Mouse (Mus musculus) urinary bladder, postnatal 4 days (tissue): Measurements from ENCODE around the gene Tpbgl.

Experiments
- DNase-seq, 2 experiments: peaks; one replicate each; pipeline ENCODE4 v3.0.0; 2021 to 2022; ENCODE audit warnings: low spot score in 2 of 2

The Tpbgl gene

DNA sequence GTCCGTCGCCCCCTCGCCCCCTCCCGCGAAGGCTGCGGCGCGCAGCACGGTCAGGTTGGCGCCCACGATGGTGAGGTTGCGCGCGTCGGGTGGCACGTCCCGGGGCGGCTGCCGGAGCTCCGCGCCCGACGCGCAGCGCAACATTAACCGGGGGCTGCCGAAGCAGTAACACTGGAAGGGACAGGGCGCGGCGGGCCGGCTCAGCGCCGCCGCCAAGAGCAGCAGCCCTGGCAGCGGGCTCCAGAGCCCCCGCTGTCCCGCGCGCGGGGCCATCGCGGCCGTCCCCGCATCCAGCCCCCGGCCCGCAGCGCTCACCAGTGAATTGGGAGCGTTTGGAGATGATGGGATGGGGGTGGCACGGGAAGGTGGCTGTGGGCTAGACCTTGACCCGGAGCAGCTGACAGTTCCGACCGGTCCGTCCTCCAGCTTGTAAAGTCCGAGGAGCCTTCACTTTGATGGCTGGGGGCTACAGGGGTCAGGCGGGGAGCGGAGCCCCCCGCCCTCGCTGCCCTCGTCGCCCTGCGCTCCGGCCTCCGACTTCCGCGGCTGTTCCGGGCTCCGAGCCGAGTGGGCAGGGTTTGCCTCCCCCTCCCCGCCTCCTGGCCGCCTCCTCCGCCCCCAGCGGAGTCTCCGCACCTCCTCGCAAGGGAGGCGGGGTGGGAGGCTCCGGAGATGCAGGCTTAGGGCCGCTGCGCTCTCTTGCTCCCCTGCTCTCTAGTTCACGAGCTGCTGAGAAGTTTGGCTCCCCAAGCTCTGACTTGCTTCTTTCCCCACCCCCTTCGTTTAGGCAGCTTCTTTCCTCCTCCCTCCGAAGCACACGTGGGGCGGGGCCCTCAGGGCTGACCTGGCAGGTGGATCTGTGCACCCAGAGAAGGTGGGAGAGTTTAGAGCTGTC, at the start of gene Tpbgl:
TSS of gene Tpbgl (minus strand) at position 728 of the 895 bp plus-strand sequence.
- peak in 1 of 2 experiments; percentile 39 for DNase-seq

DNA sequence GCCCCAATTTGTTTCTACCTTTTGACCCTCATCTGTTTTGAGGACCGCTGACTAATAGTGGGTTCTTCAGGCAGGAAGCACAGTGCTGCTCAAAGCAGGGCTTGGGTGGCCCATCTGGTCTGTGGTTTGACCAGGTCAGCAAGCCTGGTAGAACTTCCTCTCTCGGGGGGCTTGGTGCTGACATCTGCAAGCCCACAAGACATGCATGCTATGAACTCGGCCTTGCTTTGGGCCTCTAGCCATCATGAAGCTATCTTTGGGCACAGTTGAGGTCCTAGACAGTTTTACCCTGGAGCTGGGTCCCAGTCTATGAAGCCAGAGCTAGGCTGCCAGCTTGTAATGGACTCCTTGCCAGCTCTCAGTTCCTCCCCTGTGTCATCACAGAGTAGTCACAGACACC, 48.0 kb upstream of the Tpbgl start:
- no peak for DNase-seq

DNA sequence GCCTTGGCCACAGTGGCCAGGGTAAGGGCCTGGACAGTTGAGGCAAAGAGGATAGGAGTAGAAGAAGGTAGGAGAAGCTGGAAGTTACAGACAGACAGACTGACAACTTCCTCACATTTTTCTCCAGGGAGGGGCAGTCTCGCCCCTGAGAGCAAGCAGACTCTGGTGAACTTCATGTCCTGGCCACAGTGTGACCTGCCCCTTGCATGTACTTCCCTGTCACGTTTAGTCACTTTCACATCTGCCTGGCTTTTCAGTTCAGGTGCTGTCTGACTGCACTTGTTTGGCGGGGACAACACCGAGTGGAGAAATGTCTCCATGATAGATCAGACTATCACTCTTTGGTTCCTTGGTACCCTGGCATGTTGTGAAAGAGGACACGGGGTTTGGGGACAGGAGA, 47.3 kb upstream of the Tpbgl start:
- no peak for DNase-seq

DNA sequence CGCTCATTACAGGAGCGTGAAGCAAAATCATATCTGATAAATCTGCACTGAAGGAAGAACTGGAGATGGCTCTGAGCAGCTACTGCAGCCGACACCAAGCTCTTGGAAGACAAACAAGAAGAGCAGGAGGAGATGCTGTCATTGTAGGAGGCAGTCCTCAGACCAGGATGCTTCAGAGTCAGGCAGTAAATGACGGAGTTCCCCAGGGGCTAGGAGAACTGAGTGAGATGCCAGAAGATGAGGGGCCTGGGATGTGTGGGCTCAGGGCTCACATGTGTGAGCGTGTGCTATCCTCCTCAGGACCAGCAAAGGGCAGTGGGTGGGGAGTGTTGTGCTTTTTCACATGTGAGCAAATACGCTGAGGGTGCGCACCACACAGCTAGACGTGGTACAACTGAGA, 46.3 kb upstream of the Tpbgl start:
- no peak for DNase-seq

DNA sequence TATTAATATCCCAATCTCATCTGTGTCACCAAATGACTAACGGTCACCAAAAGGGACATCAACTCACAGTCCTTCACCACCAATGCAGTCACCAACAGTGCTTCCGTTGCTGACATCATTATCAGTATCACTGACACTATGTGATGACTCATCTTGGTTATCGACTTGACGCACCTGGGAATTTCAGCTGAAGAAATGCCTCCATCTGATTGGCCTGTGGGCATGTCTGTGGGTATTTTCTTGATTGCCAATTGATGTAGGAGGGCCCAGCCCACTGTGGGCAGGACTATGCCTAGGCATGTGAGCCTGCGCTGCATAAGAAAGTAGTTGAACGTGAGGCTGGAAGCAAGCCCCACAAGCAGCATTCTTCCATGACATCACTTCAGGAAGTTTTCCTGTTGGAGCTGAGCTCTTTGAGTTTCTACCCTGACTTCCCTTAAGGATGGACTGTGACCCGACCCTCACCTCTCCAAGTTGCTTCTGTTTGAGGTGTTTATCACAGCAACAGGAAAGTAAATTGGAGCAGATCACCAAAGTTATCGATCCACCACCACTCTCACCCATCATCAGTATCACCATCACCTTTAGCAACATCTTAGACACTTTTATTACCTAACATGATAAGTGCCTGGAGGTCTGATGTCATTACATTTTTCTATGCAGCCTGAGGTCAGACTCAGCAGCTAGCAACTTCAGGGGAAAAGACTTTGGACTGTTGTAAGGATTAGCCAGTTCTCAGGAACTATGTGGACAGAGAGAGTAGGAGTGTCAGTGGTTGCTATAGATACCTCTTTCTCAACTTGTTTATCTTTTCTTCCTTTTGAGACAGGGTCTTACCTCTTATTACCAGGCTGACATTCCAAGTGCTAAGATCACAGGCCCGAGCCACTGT, 44.9 kb upstream of the Tpbgl start:
- DNase-seq: no peak

DNA sequence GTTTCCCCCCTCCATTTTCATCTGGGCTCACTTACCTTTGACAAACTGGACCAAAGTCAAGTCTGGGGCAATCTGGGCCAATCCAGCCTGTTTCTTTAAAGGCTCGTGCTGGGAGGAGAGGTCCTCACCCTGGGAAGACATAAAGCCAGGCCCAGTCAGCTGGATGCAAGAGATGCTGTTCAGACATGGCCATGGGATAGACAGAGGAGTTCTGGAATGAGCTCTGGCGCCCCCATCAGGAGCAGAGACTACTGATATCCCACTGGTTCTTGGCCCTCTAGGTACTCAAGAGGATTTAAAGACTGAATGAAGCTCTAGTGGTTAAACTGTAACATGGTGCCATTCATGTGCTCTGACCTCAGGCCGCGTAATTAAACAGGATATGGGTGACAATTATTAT, 44.0 kb upstream of the Tpbgl start:
- DNase-seq: no peak

DNA sequence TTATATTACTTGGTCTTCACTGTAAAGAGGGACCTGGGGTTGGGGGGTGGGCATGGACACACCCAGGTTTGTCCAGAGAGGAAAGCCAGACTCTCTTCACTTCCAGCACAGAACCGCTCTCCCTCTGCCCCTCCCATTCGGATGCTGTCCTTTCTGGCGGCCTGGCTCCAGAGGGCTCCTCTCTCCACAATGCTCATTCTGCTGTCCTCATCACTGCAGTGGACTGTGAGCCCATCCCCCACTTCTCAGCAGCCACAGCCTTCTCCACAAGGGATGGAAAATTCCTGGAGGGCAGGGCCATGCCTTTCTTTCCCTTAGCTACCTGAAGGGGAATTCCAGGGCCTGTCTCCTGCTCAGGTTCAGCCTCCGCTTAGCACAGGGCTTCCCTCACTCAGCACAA, 41.9 kb upstream of the Tpbgl start:
- no peak for DNase-seq

DNA sequence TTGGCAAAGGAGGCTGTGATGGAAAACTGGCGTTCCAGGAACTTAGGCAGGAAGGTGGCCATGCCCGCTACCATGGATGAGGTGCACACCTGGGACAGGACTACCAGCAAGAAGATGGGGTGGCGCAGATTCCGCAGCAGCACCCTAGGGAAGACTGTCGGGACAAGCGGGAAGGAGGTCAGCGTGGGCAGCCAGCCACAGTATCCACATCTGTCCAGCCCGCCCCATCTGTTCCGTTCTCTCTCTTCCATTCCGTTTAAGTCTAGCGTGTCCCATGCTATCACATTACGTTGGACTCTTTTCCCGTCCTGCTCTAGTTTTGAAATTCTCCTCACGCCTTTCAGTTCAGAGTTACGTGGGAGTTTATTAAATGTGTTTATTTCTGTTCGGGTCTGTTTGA, 40.2 kb upstream of the Tpbgl start:
- DNase-seq: no peak

DNA sequence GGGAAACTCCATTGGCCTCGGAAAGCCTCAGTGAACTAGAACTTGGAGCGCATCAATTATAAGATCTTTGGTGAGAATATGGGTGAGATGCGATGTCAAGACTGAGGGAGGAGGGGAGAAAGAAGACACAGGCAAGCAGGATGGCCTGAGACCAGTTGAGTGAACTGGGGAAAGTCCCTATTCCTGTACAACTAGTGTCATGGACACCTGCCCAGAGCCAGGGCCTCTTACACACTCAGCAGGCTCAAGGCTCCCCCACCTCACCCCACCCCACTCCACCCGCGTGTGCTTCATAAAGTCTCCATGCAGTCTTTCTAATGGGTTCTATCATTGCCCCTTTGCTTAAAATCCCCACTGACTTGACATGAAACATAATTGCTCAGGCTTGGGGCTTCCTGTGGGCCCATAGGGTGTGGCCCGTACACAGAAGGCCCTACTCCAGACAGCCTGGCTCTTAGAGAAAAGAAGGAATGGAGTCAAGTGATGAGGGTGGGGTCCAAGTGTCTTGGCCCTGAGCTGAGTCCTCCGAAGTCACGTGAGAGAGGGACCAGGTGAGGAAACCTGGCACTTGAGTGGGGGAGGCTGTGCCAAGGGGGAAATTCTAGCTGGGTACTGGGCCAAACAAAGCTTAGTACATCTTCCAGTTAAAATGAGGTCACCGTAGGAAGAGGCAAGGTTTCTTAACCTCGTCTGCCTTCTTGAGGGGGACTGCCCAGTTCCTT, 39.0 kb upstream of the Tpbgl start:
- no peak for DNase-seq

DNA sequence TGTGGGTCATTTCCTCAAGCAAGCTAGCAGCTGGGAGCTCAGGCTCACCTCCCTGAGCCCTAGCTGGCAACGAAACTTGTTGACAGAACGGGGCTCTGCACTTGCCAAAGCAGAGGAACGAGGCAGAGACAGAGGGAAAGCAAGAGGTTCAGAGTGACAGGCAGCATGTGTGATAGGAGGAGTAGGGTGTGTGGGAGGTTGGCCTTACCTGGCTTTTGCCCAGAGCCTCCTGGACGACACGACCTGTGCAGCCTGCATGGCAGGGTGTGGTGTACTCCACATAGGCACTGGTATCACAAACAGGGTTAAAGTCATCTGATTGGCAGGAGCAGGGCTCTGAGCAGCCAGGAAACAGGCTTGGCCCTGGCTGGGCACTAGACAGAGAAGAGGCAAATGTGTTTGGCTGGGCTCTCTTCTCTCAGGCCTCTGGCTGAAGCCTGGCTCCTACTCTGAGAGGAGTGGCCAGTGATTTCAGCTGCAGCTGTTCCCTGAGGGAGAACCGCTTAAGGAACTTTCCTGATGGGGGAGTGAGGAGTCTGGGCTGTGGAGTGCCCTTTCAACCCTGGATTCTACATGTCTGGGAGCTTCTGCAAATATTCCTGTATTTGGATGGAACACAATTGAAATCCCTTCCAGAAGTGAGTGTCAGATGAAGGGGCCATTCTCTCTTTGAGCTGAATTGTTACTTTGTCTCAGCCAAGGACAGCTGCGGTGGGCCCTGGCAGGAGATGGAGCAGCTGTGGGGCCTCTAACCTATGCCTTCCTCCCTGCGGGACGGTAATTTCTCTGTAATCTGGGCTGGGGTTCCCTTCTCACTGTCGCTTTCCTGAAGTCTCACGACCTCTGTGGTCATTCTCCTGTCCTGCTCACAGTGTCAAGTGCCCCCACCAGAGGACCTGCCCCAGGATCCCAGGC, 37.9 kb upstream of the Tpbgl start:
- DNase-seq: peak in 1 of 2 experiments; percentile 66

DNA sequence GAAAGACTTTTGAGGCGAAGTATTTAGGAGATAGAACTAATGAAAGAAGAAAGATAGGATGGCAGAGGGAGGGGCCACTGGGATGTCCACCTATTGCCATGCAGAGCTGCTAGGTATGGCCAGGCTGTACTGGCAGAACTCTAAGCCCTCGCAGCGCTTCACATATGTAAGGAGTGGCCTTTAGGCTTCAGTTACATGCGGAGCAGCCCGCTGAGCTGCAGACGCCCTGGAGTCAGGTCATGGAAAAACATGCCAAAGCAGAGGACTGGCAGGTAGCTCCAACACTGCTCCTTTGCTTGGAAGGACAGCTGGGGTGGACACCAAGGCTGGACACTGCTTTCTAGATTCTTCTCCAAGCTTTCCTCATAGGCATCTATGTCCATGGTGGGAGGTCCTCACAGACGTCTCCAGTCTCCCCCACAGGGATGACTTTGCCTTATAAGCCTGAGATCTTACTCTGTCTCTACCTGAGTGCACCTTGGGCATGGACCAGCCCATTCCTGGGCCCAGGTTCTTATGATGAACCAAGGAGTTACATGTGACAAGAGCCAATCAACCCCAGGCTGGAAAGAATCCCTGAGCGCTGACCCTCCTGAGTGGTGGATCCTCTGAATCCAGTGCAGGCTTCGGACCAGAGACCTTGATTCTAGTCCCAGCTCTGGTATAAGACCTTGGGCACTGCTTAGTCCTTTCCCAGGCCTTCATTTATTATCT, 36.8 kb upstream of the Tpbgl start:
- no peak for DNase-seq

DNA sequence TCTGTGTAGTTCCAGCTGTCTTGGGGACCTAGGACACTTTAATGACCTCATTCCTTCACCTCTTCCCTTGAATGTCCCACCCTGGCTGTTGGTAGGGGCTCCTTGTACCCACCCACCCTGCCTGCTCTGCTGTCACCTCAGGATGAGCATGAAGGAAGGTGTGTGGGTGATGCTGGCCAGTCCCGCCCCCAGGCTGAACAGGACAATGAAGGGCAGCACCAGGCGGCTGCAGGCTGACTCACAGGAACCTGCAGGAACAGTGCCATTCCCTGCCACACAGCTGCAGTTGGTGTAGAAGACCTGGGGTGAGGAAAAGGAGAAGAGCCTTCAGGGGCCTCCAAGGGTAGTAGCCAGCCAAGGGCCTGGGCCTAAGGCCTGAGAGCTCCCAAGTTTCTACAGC, 35.4 kb upstream of the Tpbgl start:
- DNase-seq: no peak

DNA sequence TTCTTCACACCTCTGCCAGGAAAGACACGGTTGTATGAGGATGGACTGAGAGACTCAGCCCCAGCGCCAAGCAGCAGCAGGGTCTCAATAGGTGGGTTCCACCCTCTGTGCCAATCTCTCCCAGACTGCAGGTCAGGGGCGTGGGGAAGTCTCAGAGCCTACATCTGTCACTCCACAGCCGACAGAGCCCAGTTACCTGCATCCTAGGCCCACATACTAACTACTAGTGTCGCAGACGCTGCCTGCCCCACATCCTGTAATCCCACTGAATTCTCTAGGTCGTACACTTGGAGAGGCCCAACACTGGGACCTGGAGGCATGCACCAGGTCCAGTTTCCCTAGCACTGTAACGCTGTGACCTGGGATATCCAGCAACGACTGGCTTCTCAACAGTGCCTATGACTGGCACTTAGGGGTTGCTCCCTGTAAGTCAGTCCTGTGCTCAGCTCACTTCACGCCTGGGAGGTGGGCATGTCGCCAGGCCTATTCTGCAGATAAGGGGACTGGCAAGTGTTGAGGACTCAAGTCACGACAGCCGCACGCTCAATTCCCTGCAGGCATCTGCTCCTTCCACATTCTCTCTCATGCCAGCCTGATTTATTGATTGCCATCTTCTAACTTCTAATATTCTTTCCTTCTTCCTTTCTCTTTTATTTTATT, 34.8 kb upstream of the Tpbgl start:
- no peak for DNase-seq

DNA sequence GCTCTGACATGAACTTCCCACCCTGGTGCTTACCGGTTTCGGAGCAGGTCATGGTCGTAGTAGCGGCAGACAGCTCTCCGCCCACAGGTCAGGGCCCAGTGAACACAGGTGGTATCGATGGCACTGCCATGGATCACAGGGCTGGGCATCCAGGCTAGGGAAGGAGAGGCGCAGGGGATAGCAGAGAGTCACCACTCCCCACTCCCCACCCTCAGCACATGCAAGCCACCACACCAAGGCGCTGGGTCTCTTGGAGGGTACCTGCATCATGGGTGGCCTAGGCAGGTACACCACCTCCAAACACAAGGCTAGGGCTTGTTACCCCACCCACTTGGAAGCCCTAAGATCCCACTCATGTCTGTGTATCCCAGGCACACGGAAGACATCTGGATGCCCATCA, 34.2 kb upstream of the Tpbgl start:
- DNase-seq: no peak

DNA sequence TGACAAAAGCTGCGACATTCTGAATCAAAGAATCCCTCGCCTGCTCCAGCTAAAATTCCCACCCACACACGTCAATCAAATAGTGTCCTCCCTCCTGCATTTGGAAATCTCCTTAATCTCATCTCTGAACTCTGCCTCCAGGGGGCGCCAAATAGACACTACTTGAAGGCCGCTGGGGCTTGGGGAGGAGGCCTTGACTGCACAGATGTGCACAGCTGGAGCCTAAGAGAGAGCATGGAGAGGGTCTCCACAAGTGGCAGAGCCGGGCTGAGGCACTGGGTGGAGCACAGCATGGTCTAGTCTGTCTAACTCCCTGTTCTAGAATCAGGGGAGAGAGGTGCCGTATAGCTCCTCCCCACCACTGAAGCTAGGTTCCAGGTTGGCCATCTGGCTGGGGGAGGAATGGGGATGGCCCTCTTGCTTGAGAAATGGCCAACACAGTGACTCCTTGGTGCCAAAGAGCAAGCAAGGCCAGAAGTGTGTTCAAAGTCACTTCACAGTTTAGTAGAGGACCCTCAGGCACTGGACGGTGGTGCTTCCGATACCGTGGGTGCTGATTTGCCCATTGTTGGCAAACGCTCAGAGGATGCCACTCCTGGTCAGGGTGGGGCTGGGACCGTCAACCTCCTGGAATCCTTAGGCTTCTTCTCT, 32.6 kb upstream of the Tpbgl start:
- peak; percentile 71 to 88 for DNase-seq

DNA sequence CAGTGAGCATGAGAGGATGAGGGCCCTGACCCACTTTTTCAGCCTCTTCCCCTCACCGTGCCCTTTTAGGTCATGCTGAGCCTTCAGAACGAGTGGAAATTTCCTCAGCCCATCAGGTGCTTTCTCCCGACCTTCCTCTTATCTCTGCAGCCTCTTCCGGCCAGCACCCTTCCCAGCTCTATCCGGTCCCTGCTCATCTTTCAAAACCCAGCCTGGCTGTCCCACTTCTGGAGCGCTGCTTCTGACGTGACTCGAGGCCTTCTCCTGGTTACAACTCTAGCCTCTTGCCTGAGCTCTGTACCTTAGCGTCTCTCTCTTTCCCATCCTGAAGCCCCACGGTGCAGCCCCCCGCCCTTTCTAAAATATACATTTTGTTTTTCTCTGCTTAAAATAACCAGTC, 27.3 kb upstream of the Tpbgl start:
- no peak for DNase-seq

DNA sequence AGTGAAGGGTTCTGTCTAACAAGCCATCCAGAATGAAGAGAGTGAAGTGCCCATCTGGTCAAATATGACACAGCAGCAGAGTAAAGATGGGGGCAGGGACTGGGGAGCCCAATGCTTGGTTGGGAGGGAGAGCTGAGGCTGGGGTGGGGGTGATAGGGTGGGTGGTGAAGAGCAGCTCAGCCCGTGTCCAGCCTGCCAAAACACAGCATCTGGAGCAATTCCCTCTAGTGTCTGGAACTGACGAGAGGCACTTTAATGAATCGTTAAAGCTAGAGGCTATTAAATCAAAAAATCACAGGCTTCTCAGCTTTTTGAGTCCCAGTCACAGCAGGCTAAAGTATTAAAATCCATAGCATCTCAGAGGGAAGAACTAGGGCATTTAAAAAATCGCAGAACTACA, 22.7 kb upstream of the Tpbgl start:
- no peak for DNase-seq

DNA sequence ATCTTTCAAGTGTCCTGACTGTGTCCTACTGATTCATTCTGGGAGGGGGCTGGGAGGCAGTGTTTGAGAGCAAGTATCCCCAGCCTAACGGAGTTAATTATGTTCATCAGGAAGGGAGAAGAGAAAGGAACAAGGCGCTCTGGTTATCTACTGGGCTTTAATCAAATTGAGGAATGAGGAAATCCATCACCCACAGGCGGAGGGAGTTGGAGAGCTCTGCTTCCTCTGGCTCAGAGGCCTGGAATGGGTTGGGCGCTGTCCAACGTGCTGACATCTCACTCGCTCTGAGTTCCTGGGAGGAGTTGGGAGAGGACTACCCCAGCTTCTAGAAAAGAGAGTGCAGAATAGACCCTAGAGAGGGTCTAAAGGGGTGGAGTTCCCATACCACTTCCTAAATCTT, 21.7 kb upstream of the Tpbgl start:
- DNase-seq: peak; percentile 54 to 80

DNA sequence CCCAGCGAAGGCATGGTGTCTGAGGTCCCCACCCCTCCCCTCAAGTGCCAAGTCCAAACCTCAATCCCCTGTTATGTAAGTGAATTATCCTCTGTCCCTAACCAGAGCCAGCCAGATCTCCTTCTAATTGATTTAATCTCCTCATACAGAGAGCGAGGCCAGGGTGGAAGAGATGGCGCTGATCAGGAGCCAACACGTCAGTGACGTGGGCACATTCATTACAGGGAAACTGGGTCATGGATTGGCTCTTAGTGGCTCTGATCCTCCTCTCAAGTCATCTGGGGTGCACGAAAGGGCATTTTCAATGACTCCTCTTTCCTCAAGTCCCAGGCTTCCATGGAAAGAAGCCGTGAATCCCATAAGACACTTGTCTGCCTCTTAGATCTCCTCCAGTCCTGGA, 17.8 kb upstream of the Tpbgl start:
- DNase-seq: no peak
